Mouse (Mus musculus) C2C12 (cell line): ENCODE data around the gene Acbd7. TPM values are rescaled to one million over a fixed set of nuclear protein-coding genes. Genes with fewer than 3 reads are reported as not detected.

Experiments
- H3K27me3 ChIP-seq: one replicate; pipeline ENCODE4 v1.6.1; 2011; ENCODE audit not compliant: control insufficient read depth, insufficient read depth, insufficient read length
- H3K36me3 ChIP-seq: one replicate; pipeline ENCODE4 v1.6.1; 2011; ENCODE audit not compliant: control insufficient read depth, insufficient read depth
- H3K4me3 ChIP-seq: one replicate; pipeline ENCODE4 v1.5.1; 2011; ENCODE audit warnings: mild to moderate bottlenecking, control low read depth; ENCODE audit not compliant: poor library complexity, insufficient read depth, severe bottlenecking
- H3K79me2 ChIP-seq: one replicate; pipeline ENCODE4 v1.6.1; 2011; ENCODE audit not compliant: control insufficient read depth, insufficient read depth
- H3K79me3 ChIP-seq: one replicate; pipeline ENCODE4 v1.6.1; 2011; ENCODE audit warnings: low read depth, control low read depth
- H3ac ChIP-seq: one replicate; pipeline ENCODE3; 2011; ENCODE audit warnings: low read depth; ENCODE audit not compliant: control insufficient read depth, insufficient read length
- CEBPB ChIP-seq: IDR thresholded peaks from one replicate; pipeline ENCODE4 v1.6.1; 2011; ENCODE audit warnings: low read depth, mild to moderate bottlenecking, control low read depth, moderate library complexity
- CTCF ChIP-seq: IDR thresholded peaks from one replicate; pipeline ENCODE4 v1.5.1; 2011; ENCODE audit not compliant: control insufficient read depth, insufficient read depth, insufficient read length
- FOSL1 ChIP-seq: IDR thresholded peaks from one replicate; pipeline ENCODE4 v1.8.0; 2011; ENCODE audit warnings: mild to moderate bottlenecking, low read length; ENCODE audit not compliant: poor library complexity, insufficient read depth, severe bottlenecking
- MAX ChIP-seq: IDR thresholded peaks from one replicate; pipeline ENCODE4 v1.6.1; 2011; ENCODE audit warnings: mild to moderate bottlenecking, control low read depth
- MYOD1 ChIP-seq: IDR thresholded peaks from one replicate; pipeline ENCODE4 v1.6.1; 2011; ENCODE audit warnings: low read depth; ENCODE audit not compliant: control insufficient read depth, insufficient read length
- MYOG ChIP-seq: IDR thresholded peaks from one replicate; pipeline ENCODE4 v1.6.1; 2011; ENCODE audit not compliant: control insufficient read depth, insufficient read length; ENCODE audit errors: extremely low read depth
- USF1 ChIP-seq: IDR thresholded peaks from one replicate; pipeline ENCODE4 v1.6.1; 2011; ENCODE audit warnings: low read depth, mild to moderate bottlenecking, control low read depth, moderate library complexity
- polyA plus RNA-seq: library from polyadenylated mRNA; unstranded; fragments of >200 nt; fragmentation: generic; extraction: Trizol; gene quantifications from one replicate; pipeline ENCODE4 v1.2.1, GENCODE M21; 2012; ENCODE audit warnings: missing spikeins

The Acbd7 gene
- polyA plus RNA-seq, 1 experiment = 0.32 TPM

- peaks cover 73% of the 10 kb centered on the region for H3K79me3 ChIP-seq
- H3K27me3 ChIP-seq = no peaks in the 10 kb centered on the region
- peaks cover 47% of the 10 kb centered on the region for H3K36me3 ChIP-seq
- TF ChIP-seq CTCF = no peak
- TF ChIP-seq MAX = no peak
- no peak for TF ChIP-seq MYOD1
- no peak for TF ChIP-seq USF1
- no peak for TF ChIP-seq MYOG
- no peak for TF ChIP-seq FOSL1
- no peak overlapping the region for H3K4me3 ChIP-seq
- H3K79me2 ChIP-seq = peaks cover 88% of the 10 kb centered on the region
- no peak overlapping the region for H3ac ChIP-seq
Observed at GRCm38 (mm10) chr2:3305426-3306025, 30.4 kb upstream of the Acbd7 start.

GRCm38 (mm10) chr2:3323132-3323531, 12.8 kb upstream of the Acbd7 start:
- H3K27me3 ChIP-seq = no peaks in the 10 kb centered on the region
- no peak overlapping the region for H3ac ChIP-seq
- H3K79me3 ChIP-seq = no peaks in the 10 kb centered on the region
- TF ChIP-seq MYOG (no peak), CTCF (no peak), FOSL1 (no peak), USF1 (peak; percentile 31), CEBPB (no peak)
- peaks cover 15% of the 10 kb centered on the region for H3K79me2 ChIP-seq
- H3K4me3 ChIP-seq = no peak overlapping the region
- H3K36me3 ChIP-seq = peaks cover 96% of the 10 kb centered on the region

GRCm38 (mm10) chr2:3324381-3325130, 11.4 kb upstream of the Acbd7 start:
- TF ChIP-seq MAX = no peak
- no peak for TF ChIP-seq USF1
- no peak for TF ChIP-seq CTCF
- TF ChIP-seq MYOG = no peak
- TF ChIP-seq MYOD1 = no peak
- no peak for TF ChIP-seq FOSL1
- no peak for TF ChIP-seq CEBPB
- Histone ChIP-seq H3K36me3 (peaks cover 96% of the 10 kb centered on the region), H3ac (no peak overlapping the region), H3K79me3 (peaks cover 7% of the 10 kb centered on the region), H3K27me3 (no peaks in the 10 kb centered on the region), H3K79me2 (peaks cover 29% of the 10 kb centered on the region), H3K4me3 (no peak overlapping the region)

- peaks cover 95% of the 10 kb centered on the region for H3K36me3 ChIP-seq
- no peaks in the 10 kb centered on the region for H3K27me3 ChIP-seq
- H3ac ChIP-seq = no peak overlapping the region
- no peak overlapping the region for H3K4me3 ChIP-seq
- peaks cover 49% of the 10 kb centered on the region for H3K79me2 ChIP-seq
- peaks cover 26% of the 10 kb centered on the region for H3K79me3 ChIP-seq
- no peak for TF ChIP-seq MYOD1
- no peak for TF ChIP-seq MAX
- TF ChIP-seq CTCF = no peak
- no peak for TF ChIP-seq CEBPB
- TF ChIP-seq MYOG = no peak
- TF ChIP-seq FOSL1 = no peak
- no peak for TF ChIP-seq USF1
Observed at GRCm38 (mm10) chr2:3326547-3326946, 9.4 kb upstream of the Acbd7 start.

GRCm38 (mm10) chr2:3327351-3327750, 8.6 kb upstream of the Acbd7 start:
- Histone ChIP-seq H3ac (no peak overlapping the region), H3K79me2 (peaks cover 53% of the 10 kb centered on the region), H3K36me3 (peaks cover 89% of the 10 kb centered on the region), H3K4me3 (no peak overlapping the region), H3K79me3 (peaks cover 31% of the 10 kb centered on the region), H3K27me3 (no peaks in the 10 kb centered on the region)
- peak; percentile 25 for TF ChIP-seq CTCF
- TF ChIP-seq MYOG = no peak
